Mouse (Mus musculus) urinary bladder, postnatal 10 days (tissue): Measurements from ENCODE around the gene St6galnac5.
"Not testable (repeated sequence)": the region's sequence is repeated elsewhere in the genome, so short reads cannot be mapped to it uniquely, and the experiment has no call there.

Experiments
- DNase-seq: peaks from one replicate; pipeline ENCODE4 v3.0.0; 2022; ENCODE audit warnings: low spot score

Gene St6galnac5

GRCm38 (mm10) chr3:152784353-152784752, 197.7 kb downstream of the St6galnac5 start:
- not testable (repeated sequence) for DNase-seq

GRCm38 (mm10) chr3:152783792-152784191, 198.3 kb downstream of the St6galnac5 start:
- no peak for DNase-seq

- no peak for DNase-seq
Observed at GRCm38 (mm10) chr3:152779819-152780218, 202.2 kb downstream of the St6galnac5 start.

- DNase-seq: no peak
Observed at GRCm38 (mm10) chr3:152776872-152777540, 205.0 kb downstream of the St6galnac5 start.

GRCm38 (mm10) chr3:152776363-152776762, 205.7 kb downstream of the St6galnac5 start:
- DNase-seq: no peak

GRCm38 (mm10) chr3:152770056-152770455, 212.0 kb downstream of the St6galnac5 start:
- DNase-seq: no peak

GRCm38 (mm10) chr3:152767485-152767884, 214.6 kb downstream of the St6galnac5 start:
- DNase-seq: no peak
